Mouse (Mus musculus): ENCODE measurements around the gene Pld4. TPM values are rescaled to one million over a fixed set of nuclear protein-coding genes. Genes with fewer than 3 reads are reported as not detected.

Pld4 gene
- polyA plus RNA-seq, 1 experiment from 2014 or later, result 0.15 TPM

GRCm38 (mm10) chr12:112746808-112747605 is 13.4 kb upstream of the Pld4 start:
- CTCF ChIA-PET, result interaction anchor here (0.7 to 2.2 kb wide), 7 partner anchors 13 to 96 kb away, joined by 3 to 18 read pairs (median 3); partner anchors contain the start of gene Clba1
- ATAC-seq, result no peak
- H3K27me3 ChIP-seq, result no peaks in the 10 kb centered on the region

GRCm38 (mm10) chr12:112747606-112747970 is 12.9 kb upstream of the Pld4 start:
- ATAC-seq (no peak), DNase-seq (ENCODE audit: low read depth, low spot score) (no peak)
- ChIA-PET CTCF (interaction anchor here (1.0 to 2.2 kb wide), 7 partner anchors 13 to 101 kb away, joined by 3 to 18 read pairs (median 3); partner anchors contain the start of gene Clba1), POLR2A (interaction anchor here (1.3 kb wide), 1 partner anchor 97 kb away, joined by 3 read pairs; no protein-coding TSS in a partner anchor)
- no peak for TF ChIP-seq CTCF (IDR thresholded peaks at IDR 0.05)
- H3K27me3 ChIP-seq, result no peaks in the 10 kb centered on the region
- in situ Hi-C loops (cut with MboI; ENCODE audit: low pct_unique_long_range_greater_than_20kb), result loop anchor here (5.0 kb wide), 2 partner anchors 50 to 95 kb away; no protein-coding TSS in a partner anchor

More at GRCm38 (mm10) chr12:112746808-112747605, 13.4 kb upstream of the Pld4 start:
- DNase-seq (ENCODE audit: low read depth, low spot score), result peak; percentile 38
- no peak for TF ChIP-seq CTCF (IDR thresholded peaks at IDR 0.05)
- in situ Hi-C loops (cut with MboI; ENCODE audit: low pct_unique_long_range_greater_than_20kb), result loop anchor here (5.0 kb wide), 2 partner anchors 50 to 95 kb away; no protein-coding TSS in a partner anchor
- POLR2A ChIA-PET, result interaction anchor here (1.1 to 1.3 kb wide), 2 partner anchors 50 to 98 kb away, joined by 3 to 4 read pairs; no protein-coding TSS in a partner anchor

DNA sequence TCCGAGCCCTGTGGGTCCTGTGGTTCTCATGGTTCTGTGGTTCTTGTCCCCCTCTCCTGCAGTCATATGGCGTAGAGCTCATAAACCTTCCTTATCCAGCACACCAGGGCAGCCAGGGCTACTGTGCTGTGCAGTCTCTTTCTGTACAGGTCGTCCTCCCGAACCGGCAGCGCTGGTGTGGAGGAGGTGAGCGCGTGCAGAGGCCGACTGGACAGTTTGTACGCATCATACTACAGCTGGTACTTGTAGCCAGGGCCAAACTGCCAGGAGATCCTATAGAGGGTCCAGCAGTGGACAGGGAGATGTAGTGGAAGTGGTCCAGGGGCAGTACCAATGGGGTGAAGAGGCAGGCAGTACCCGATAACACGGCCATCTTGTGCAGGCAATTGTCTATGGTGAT is 9.5 kb upstream of the Pld4 start:
- in situ Hi-C loops (cut with MboI; ENCODE audit: low pct_unique_long_range_greater_than_20kb), result no loop called here
- no peak for TF ChIP-seq CTCF (IDR thresholded peaks at IDR 0.05)
- H3K27me3 ChIP-seq, result no peaks in the 10 kb centered on the region
- DNase-seq (ENCODE audit: low read depth, low spot score) (no peak), ATAC-seq (no peak)
- CTCF ChIA-PET, result no interaction called here
- POLR2A ChIA-PET, result no interaction called here

GRCm38 (mm10) chr12:112752399-112752798 is 8.1 kb upstream of the Pld4 start:
- in situ Hi-C loops (cut with MboI; ENCODE audit: low pct_unique_long_range_greater_than_20kb), result no loop called here
- POLR2A ChIA-PET, result no interaction called here
- ATAC-seq (no peak), DNase-seq (ENCODE audit: low read depth, low spot score) (no peak)
- CTCF ChIA-PET, result no interaction called here
- TF ChIP-seq CTCF (IDR thresholded peaks at IDR 0.05), result no peak
- H3K27me3 ChIP-seq, result no peaks in the 10 kb centered on the region

GRCm38 (mm10) chr12:112755900-112756299 is 4.6 kb upstream of the Pld4 start:
- in situ Hi-C loops (cut with MboI; ENCODE audit: low pct_unique_long_range_greater_than_20kb), result no loop called here
- TF ChIP-seq CTCF (IDR thresholded peaks at IDR 0.05), result no peak
- no peak for DNase-seq (ENCODE audit: low read depth, low spot score)
- ChIA-PET POLR2A (no interaction called here), CTCF (no interaction called here)
- no peak for ATAC-seq
- H3K27me3 ChIP-seq, result no peaks in the 10 kb centered on the region

DNA sequence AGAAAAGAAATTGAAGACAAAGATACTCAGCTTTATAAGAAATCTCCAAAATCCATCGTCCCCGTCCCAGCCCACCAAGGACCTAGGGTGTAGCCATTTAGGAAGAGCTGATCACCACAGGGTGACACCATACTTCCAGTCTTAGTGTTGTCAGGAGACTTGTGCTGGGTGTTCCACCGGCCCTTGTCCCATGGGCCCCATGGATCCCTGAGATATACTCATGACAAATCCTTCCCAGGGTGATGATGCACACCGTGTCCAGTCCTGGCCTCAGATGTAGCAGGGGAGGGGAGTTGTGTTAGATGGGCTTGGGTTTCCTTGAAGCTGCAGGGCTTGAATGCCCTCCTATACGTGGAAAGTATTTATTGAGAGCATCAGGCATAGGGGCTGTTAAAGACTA is 2.6 kb upstream of the Pld4 start:
- TF ChIP-seq CTCF (IDR thresholded peaks at IDR 0.05), result no peak
- CTCF ChIA-PET, result interaction anchor here (1.2 kb wide), 1 partner anchor 15 kb away, joined by 3 read pairs; no protein-coding TSS in a partner anchor
- DNase-seq (ENCODE audit: low read depth, low spot score), result no peak
- in situ Hi-C loops (cut with MboI; ENCODE audit: low pct_unique_long_range_greater_than_20kb), result no loop called here
- POLR2A ChIA-PET, result no interaction called here
- no peak for ATAC-seq
- H3K27me3 ChIP-seq, result no peaks in the 10 kb centered on the region

DNA sequence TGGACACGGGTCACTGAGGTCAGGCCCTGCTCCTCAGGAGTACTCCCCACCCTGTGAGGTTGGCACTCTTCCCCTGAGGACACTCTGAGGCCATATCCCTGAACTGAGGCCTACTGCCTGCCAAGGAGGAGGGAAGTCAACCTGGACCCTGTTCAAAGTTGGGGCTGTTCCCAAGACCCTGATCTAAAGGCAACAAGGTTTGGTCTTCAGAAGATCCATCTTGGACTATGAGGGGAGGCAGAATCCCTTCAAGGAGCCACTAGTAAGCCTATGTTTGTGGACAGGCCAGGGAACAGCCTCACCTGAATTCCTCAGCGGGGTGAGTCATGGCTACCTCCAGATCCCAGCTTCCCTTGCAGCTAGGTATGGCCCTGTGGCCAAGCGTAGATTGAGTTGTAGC is 984 bp upstream of the Pld4 start:
- no peak for DNase-seq (ENCODE audit: low read depth, low spot score)
- POLR2A ChIA-PET, result no interaction called here
- no peak for TF ChIP-seq CTCF (IDR thresholded peaks at IDR 0.05)
- no peaks in the 10 kb centered on the region for H3K27me3 ChIP-seq
- in situ Hi-C loops (cut with MboI; ENCODE audit: low pct_unique_long_range_greater_than_20kb), result no loop called here
- CTCF ChIA-PET, result no interaction called here
- ATAC-seq, result no peak

- POLR2A ChIA-PET, result interaction anchor here (1.4 kb wide), 1 partner anchor 11 kb away, joined by 3 read pairs; no protein-coding TSS in a partner anchor
- H3K27me3 ChIP-seq, result no peaks in the 10 kb centered on the region
- TF ChIP-seq CTCF (IDR thresholded peaks at IDR 0.05), result no peak
- CTCF ChIA-PET, result interaction anchor here (1.7 kb wide), 1 partner anchor 18 kb away, joined by 3 read pairs; no protein-coding TSS in a partner anchor
- in situ Hi-C loops (cut with MboI; ENCODE audit: low pct_unique_long_range_greater_than_20kb), result no loop called here
- no peak for DNase-seq (ENCODE audit: low read depth, low spot score)
- no peak for ATAC-seq
Measured at GRCm38 (mm10) chr12:112761411-112761810, 956 bp downstream of the Pld4 start.

DNA sequence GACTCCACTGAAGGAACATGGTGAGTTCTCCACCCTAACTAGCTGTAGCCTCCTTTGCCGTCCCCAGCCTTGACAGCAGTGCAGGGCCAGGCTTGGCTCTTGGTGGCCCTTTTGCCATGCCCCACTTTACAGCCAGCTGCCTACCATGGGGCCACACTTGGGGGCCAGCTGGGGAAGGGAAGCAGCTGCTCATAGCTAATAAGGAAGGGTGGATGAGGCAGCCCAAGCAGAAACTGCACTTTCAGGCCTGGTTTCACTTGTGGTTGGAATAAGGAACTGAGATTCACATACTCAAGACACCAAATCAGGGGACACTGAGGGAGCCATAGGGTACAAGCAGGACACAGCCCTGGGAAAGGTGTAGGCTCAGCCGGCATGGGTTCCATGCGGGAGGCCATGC is 1.6 kb downstream of the Pld4 start:
- in situ Hi-C loops (cut with MboI; ENCODE audit: low pct_unique_long_range_greater_than_20kb), result no loop called here

GRCm38 (mm10) chr12:112763176-112763575 is 2.7 kb downstream of the Pld4 start:
- DNase-seq (ENCODE audit: low read depth, low spot score) (no peak), ATAC-seq (no peak)
- TF ChIP-seq CTCF (IDR thresholded peaks at IDR 0.05), result no peak
- no peaks in the 10 kb centered on the region for H3K27me3 ChIP-seq
- in situ Hi-C loops (cut with MboI; ENCODE audit: low pct_unique_long_range_greater_than_20kb), result no loop called here
- POLR2A ChIA-PET, result no interaction called here
- CTCF ChIA-PET, result no interaction called here

More for the DNA sequence above, 1.6 kb downstream of the Pld4 start:
- POLR2A ChIA-PET, result interaction anchor here (0.8 kb wide), 1 partner anchor 19 kb away, joined by 3 read pairs; no protein-coding TSS in a partner anchor
- H3K27me3 ChIP-seq, result no peaks in the 10 kb centered on the region
- TF ChIP-seq CTCF (IDR thresholded peaks at IDR 0.05), result no peak
- CTCF ChIA-PET, result no interaction called here
- ATAC-seq (no peak), DNase-seq (ENCODE audit: low read depth, low spot score) (no peak)

- POLR2A ChIA-PET, result no interaction called here
- in situ Hi-C loops (cut with MboI; ENCODE audit: low pct_unique_long_range_greater_than_20kb), result no loop called here
- no peak for TF ChIP-seq CTCF (IDR thresholded peaks at IDR 0.05)
- DNase-seq (ENCODE audit: low read depth, low spot score) (no peak), ATAC-seq (no peak)
- H3K27me3 ChIP-seq, result no peaks in the 10 kb centered on the region
- CTCF ChIA-PET, result no interaction called here
Measured at GRCm38 (mm10) chr12:112764141-112764540, 3.7 kb downstream of the Pld4 start.

Data from Patski (cell line).